Mouse (Mus musculus) intestine, embryonic 15.5 days (tissue): ENCODE measurements around the gene Eif2s2. TPM values are rescaled to one million over a fixed set of nuclear protein-coding genes. Genes with fewer than 3 reads are reported as not detected.
"Not testable (repeated sequence)": the region's sequence is repeated elsewhere in the genome, so short reads cannot be mapped to it uniquely, and the experiment has no call there.

Experiments used
- ATAC-seq: fragments of 200-750 bp; cut with Nextera tagmentation; 2 replicates; pipeline ENCODE4 v1.8.0; 2017; ENCODE audit warnings: moderate TSS enrichment, moderate library complexity
- H3K27ac ChIP-seq: fragments of 300-500 bp; sonication (generic); 2 replicates; pipeline ENCODE4 v1.5.1; 2015; ENCODE audit warnings: mild to moderate bottlenecking, inconsistent platforms
- H3K27me3 ChIP-seq: fragments of 300-500 bp; sonication (generic); replicated peaks from 2 replicates; pipeline ENCODE4 v1.6.1; 2015; ENCODE audit warnings: inconsistent platforms
- H3K36me3 ChIP-seq: fragments of 300-500 bp; sonication (generic); 2 replicates; pipeline ENCODE4 v1.6.1; 2015; ENCODE audit warnings: inconsistent platforms
- H3K4me1 ChIP-seq: fragments of 300-500 bp; sonication (generic); replicated peaks from 2 replicates; pipeline ENCODE4 v1.6.1; 2015; ENCODE audit warnings: inconsistent platforms
- H3K4me2 ChIP-seq: fragments of 300-500 bp; sonication (generic); replicated peaks from 2 replicates; pipeline ENCODE4 v1.6.1; 2015; ENCODE audit warnings: mild to moderate bottlenecking, inconsistent platforms
- H3K4me3 ChIP-seq: fragments of 300-500 bp; sonication (generic); replicated peaks from 2 replicates; pipeline ENCODE4 v1.5.1; 2015; ENCODE audit warnings: inconsistent platforms
- H3K9ac ChIP-seq: fragments of 300-500 bp; sonication (generic); 2 replicates; pipeline ENCODE4 v1.6.1; 2015; ENCODE audit warnings: inconsistent platforms
- H3K9me3 ChIP-seq: fragments of 300-500 bp; sonication (generic); 2 replicates; pipeline ENCODE4 v1.6.1; 2016; ENCODE audit warnings: inconsistent platforms
- WGBS: fragments of 180-500 bp; shearing (Covaris S2); methylation state at CpG from one replicate; pipeline ENCODE4 v1.1.7; 2015; 5-methylcytosine and 5-hydroxymethylcytosine counted together
- polyA plus RNA-seq: library from polyadenylated mRNA; unstranded; fragments of >200 nt; fragmentation: Nextera tagmentation; extraction: Ambion mirVana; gene quantifications from 2 replicates; pipeline ENCODE4 v1.2.1, GENCODE M21; 2015

Eif2s2 gene
- polyA plus RNA-seq, 1 experiment from 2014 or later = 106 TPM

- WGBS = 59% methylated on average over 13 of the region's 13 CpGs
- ATAC-seq = peak; percentile 77
Measured at GRCm38 (mm10) chr2:154917866-154918641, 25.3 kb upstream of the Eif2s2 start.

GRCm38 (mm10) chr2:154916547-154916946, 23.8 kb upstream of the Eif2s2 start:
- no peaks in the 10 kb centered on the region; the same call in 1 of the 2 replicates for H3K4me1 ChIP-seq
- H3K9me3 ChIP-seq = no peaks in the 10 kb centered on the region
- H3K9ac ChIP-seq = no peak overlapping the region
- no peaks in the 10 kb centered on the region for H3K27me3 ChIP-seq
- H3K4me2 ChIP-seq = no peak overlapping the region
- no peak for ATAC-seq
- no peak overlapping the region for H3K27ac ChIP-seq
- no peak overlapping the region for H3K4me3 ChIP-seq
- no peaks in the 10 kb centered on the region for H3K36me3 ChIP-seq
- WGBS = 28% methylated on average over 2 of the region's 2 CpGs

More at GRCm38 (mm10) chr2:154917866-154918641, 25.3 kb upstream of the Eif2s2 start:
- Histone ChIP-seq H3K4me3 (no peak overlapping the region), H3K9me3 (no peaks in the 10 kb centered on the region), H3K4me2 (no peak overlapping the region), H3K9ac (no peak overlapping the region), H3K4me1 (no peaks in the 10 kb centered on the region; the same call in 1 of the 2 replicates), H3K27ac (no peak overlapping the region), H3K27me3 (no peaks in the 10 kb centered on the region), H3K36me3 (no peaks in the 10 kb centered on the region)

GRCm38 (mm10) chr2:154915922-154916541, 23.3 kb upstream of the Eif2s2 start:
- Histone ChIP-seq H3K4me1 (no peaks in the 10 kb centered on the region; the same call in 1 of the 2 replicates), H3K4me3 (no peak overlapping the region), H3K9me3 (no peaks in the 10 kb centered on the region), H3K9ac (no peak overlapping the region), H3K27ac (no peak overlapping the region), H3K4me2 (no peak overlapping the region), H3K27me3 (no peaks in the 10 kb centered on the region), H3K36me3 (no peaks in the 10 kb centered on the region)
- ATAC-seq = no peak
- WGBS = 69% methylated on average over 12 of the region's 12 CpGs

GRCm38 (mm10) chr2:154909789-154910188, 17.1 kb upstream of the Eif2s2 start:
- Histone ChIP-seq H3K4me1 (no peaks in the 10 kb centered on the region), H3K9ac (no peak overlapping the region), H3K9me3 (no peaks in the 10 kb centered on the region), H3K27me3 (no peaks in the 10 kb centered on the region), H3K36me3 (no peaks in the 10 kb centered on the region), H3K27ac (no peak overlapping the region), H3K4me2 (no peak overlapping the region), H3K4me3 (no peak overlapping the region)
- ATAC-seq = no peak
- 75% methylated on average over 6 of the region's 6 CpGs for WGBS

GRCm38 (mm10) chr2:154908223-154908622, 15.5 kb upstream of the Eif2s2 start:
- not testable (repeated sequence) for H3K27ac ChIP-seq, H3K4me3 ChIP-seq, ATAC-seq, H3K4me1 ChIP-seq, H3K27me3 ChIP-seq, H3K9me3 ChIP-seq, H3K9ac ChIP-seq, H3K36me3 ChIP-seq, H3K4me2 ChIP-seq
- WGBS = 57% methylated on average over 2 of the region's 2 CpGs

GRCm38 (mm10) chr2:154905796-154906195, 13.1 kb upstream of the Eif2s2 start:
- no peak overlapping the region for H3K9ac ChIP-seq
- no peaks in the 10 kb centered on the region for H3K4me1 ChIP-seq
- no peaks in the 10 kb centered on the region for H3K9me3 ChIP-seq
- no peak overlapping the region for H3K27ac ChIP-seq
- no peak overlapping the region for H3K4me2 ChIP-seq
- 42% methylated on average over 2 of the region's 2 CpGs for WGBS
- H3K36me3 ChIP-seq = no peaks in the 10 kb centered on the region
- H3K4me3 ChIP-seq = no peak overlapping the region
- H3K27me3 ChIP-seq = no peaks in the 10 kb centered on the region
- ATAC-seq = no peak

GRCm38 (mm10) chr2:154902111-154902510, 9.4 kb upstream of the Eif2s2 start:
- 84% methylated on average over 3 of the region's 3 CpGs for WGBS

GRCm38 (mm10) chr2:154899412-154899811, 6.7 kb upstream of the Eif2s2 start:
- WGBS = 85% methylated on average over 4 of the region's 4 CpGs
- not testable (repeated sequence) for H3K9me3 ChIP-seq, ATAC-seq, H3K36me3 ChIP-seq, H3K4me2 ChIP-seq, H3K4me1 ChIP-seq, H3K27ac ChIP-seq, H3K27me3 ChIP-seq, H3K9ac ChIP-seq, H3K4me3 ChIP-seq

More at GRCm38 (mm10) chr2:154902111-154902510, 9.4 kb upstream of the Eif2s2 start:
- H3K27me3 ChIP-seq = no peaks in the 10 kb centered on the region
- H3K36me3 ChIP-seq = no peaks in the 10 kb centered on the region
- no peak overlapping the region for H3K4me2 ChIP-seq
- ATAC-seq = no peak
- no peak overlapping the region for H3K9ac ChIP-seq
- H3K9me3 ChIP-seq = no peaks in the 10 kb centered on the region
- no peaks in the 10 kb centered on the region for H3K4me1 ChIP-seq
- H3K4me3 ChIP-seq = no peak overlapping the region
- H3K27ac ChIP-seq = no peak overlapping the region

GRCm38 (mm10) chr2:154899004-154899403, 6.3 kb upstream of the Eif2s2 start:
- H3K4me3 ChIP-seq, H3K9me3 ChIP-seq, H3K4me1 ChIP-seq, H3K27me3 ChIP-seq, H3K27ac ChIP-seq, H3K9ac ChIP-seq, H3K4me2 ChIP-seq, ATAC-seq, H3K36me3 ChIP-seq: not testable (repeated sequence)
- WGBS = 79% methylated on average over 8 of the region's 8 CpGs

- Histone ChIP-seq H3K4me3 (no peak overlapping the region), H3K36me3 (no peaks in the 10 kb centered on the region), H3K9me3 (no peaks in the 10 kb centered on the region), H3K4me1 (peaks cover 3% of the 10 kb centered on the region; the same call in 1 of the 2 replicates), H3K4me2 (peak overlapping the region; percentile 68; the same call in 1 of the 2 replicates), H3K9ac (no peak overlapping the region), H3K27me3 (no peaks in the 10 kb centered on the region), H3K27ac (no peak overlapping the region)
- WGBS = 67% methylated on average over 4 of the region's 4 CpGs
- ATAC-seq = no peak
Measured at GRCm38 (mm10) chr2:154893548-154893947, 813 bp upstream of the Eif2s2 start.

GRCm38 (mm10) chr2:154893045-154893385, 280 bp upstream of the Eif2s2 start:
- peak overlapping the region; percentile 79 for H3K4me3 ChIP-seq
- ATAC-seq = peak; percentile 34
- H3K27ac ChIP-seq = no peak overlapping the region

GRCm38 (mm10) chr2:154891585-154891984, 1.1 kb downstream of the Eif2s2 start:
- Histone ChIP-seq H3K4me2 (peak overlapping the region; percentile 74), H3K27me3 (no peaks in the 10 kb centered on the region), H3K9me3 (no peaks in the 10 kb centered on the region), H3K9ac (peak overlapping the region; percentile 90), H3K27ac (no peak overlapping the region), H3K4me3 (peak overlapping the region; percentile 79), H3K36me3 (peaks cover 7% of the 10 kb centered on the region; the same call in 1 of the 2 replicates), H3K4me1 (peaks cover 3% of the 10 kb centered on the region; the same call in 1 of the 2 replicates)
- no peak for ATAC-seq
- WGBS = 8% methylated on average over 2 of the region's 2 CpGs

More at GRCm38 (mm10) chr2:154893045-154893385, 280 bp upstream of the Eif2s2 start:
- peak overlapping the region; percentile 38; the same call in 1 of the 2 replicates for H3K9ac ChIP-seq
- H3K27me3 ChIP-seq = no peaks in the 10 kb centered on the region
- no peaks in the 10 kb centered on the region for H3K9me3 ChIP-seq
- no peaks in the 10 kb centered on the region for H3K36me3 ChIP-seq
- peaks cover 3% of the 10 kb centered on the region; the same call in 1 of the 2 replicates for H3K4me1 ChIP-seq
- H3K4me2 ChIP-seq = peak overlapping the region; percentile 68
- WGBS = 7% methylated on average over 12 of the region's 12 CpGs
